Mouse (Mus musculus) adipocyte (in vitro differentiated cells): ENCODE measurements around the gene Krtap15.
A peak's percentile ranks its signal among the peaks of the same experiment; 100 is the strongest.

Source experiments
- DNase-seq: peaks from one replicate; pipeline ENCODE4 v3.0.0-alpha.2; 2016; ENCODE audit warnings: low spot score

Gene Krtap15

GRCm38 (mm10) chr16:88820066-88820465 lies at the start of gene Krtap15:
Gene Krtap15 (plus strand): TSS chr16:88820215.
- no peak for DNase-seq

- no peak for DNase-seq
These were observed 45.9 kb upstream of the Krtap15 start, which contains the start of gene 2310057N15Rik for GRCm38 (mm10) chr16:88774106-88774505. Gene 2310057N15Rik (minus strand): TSS chr16:88774206.

- DNase-seq = no peak
These were observed 42.4 kb upstream of the Krtap15 start, which contains the start of gene Gm5965 for GRCm38 (mm10) chr16:88777596-88777995. Gene Gm5965 (plus strand): TSS chr16:88777896.

GRCm38 (mm10) chr16:88786786-88787185 lies 33.2 kb upstream of the Krtap15 start:
- no peak for DNase-seq

- no peak for DNase-seq
These were observed 8.2 kb upstream of the Krtap15 start, which contains the start of gene Gm20741 for GRCm38 (mm10) chr16:88811827-88812226. Gene Gm20741 (minus strand): TSS chr16:88812220.

GRCm38 (mm10) chr16:88823736-88824135 lies 3.7 kb downstream of the Krtap15 start:
- no peak for DNase-seq

GRCm38 (mm10) chr16:88826095-88826652 lies 6.2 kb downstream of the Krtap15 start, which contains the start of gene Krtap14:
Gene Krtap14 (minus strand): TSS chr16:88826145.
- no peak for DNase-seq

GRCm38 (mm10) chr16:88826978-88827377 lies 7.0 kb downstream of the Krtap15 start:
- DNase-seq = no peak

- no peak for DNase-seq
These were observed 27.3 kb downstream of the Krtap15 start for GRCm38 (mm10) chr16:88847363-88847762.

GRCm38 (mm10) chr16:88848558-88848957 lies 28.5 kb downstream of the Krtap15 start:
- no peak for DNase-seq

- peak; percentile 33 for DNase-seq
These were observed 31.4 kb downstream of the Krtap15 start for GRCm38 (mm10) chr16:88851450-88851849.

- DNase-seq = no peak
These were observed 44.9 kb downstream of the Krtap15 start for GRCm38 (mm10) chr16:88864887-88865407.

GRCm38 (mm10) chr16:88869311-88869710 lies 49.3 kb downstream of the Krtap15 start, which contains the start of gene Krtap19-1:
Gene Krtap19-1 (minus strand): TSS chr16:88869411.
- no peak for DNase-seq

- no peak for DNase-seq
These were observed 54.2 kb downstream of the Krtap15 start, which contains the start of gene Krtap19-2 for GRCm38 (mm10) chr16:88874169-88874568. Gene Krtap19-2 (minus strand): TSS chr16:88874269.

GRCm38 (mm10) chr16:88877938-88878337 lies 57.9 kb downstream of the Krtap15 start, which contains the start of gene Krtap19-3:
Gene Krtap19-3 (minus strand): TSS chr16:88878038.
- no peak for DNase-seq
